Mouse (Mus musculus) liver, embryonic 14.5 days (tissue): ENCODE results near the gene Iqsec1.

Experiments
- CTCF ChIP-seq: IDR thresholded peaks from 2 replicates; pipeline ENCODE4 v1.5.1; 2016; ENCODE audit warnings: antibody characterized with exemption, low read depth, control low read depth
- EP300 ChIP-seq: IDR thresholded peaks from 2 replicates; pipeline ENCODE4 v1.6.1; 2016; ENCODE audit warnings: antibody characterized with exemption, low read depth

DNA sequence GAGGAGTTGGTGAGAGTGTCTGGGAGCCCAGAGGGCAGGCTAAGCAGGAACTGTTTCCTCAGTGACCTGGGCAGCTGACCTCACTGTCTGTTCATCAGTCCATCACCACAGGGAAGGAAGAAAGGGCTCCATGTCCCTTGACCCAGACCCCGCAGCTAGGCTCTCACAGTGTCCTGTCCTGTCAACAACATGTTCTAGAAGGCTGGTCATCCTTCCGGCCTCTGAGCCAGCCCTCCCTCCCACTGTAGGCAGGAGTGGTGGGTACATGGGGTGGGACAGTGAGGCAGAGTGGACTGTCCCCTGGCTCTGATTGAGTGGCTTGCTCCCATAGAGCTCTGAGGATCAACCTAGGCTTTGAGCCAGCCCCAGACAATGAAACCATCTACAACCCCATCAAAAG lies 284.7 kb downstream of the Iqsec1 start:
- TF ChIP-seq CTCF (no peak), EP300 (no peak)
